Mouse (Mus musculus): ENCODE data around the gene Dgkh. TPM values are rescaled to one million over a fixed set of nuclear protein-coding genes. Genes with fewer than 3 reads are reported as not detected.

The Dgkh gene
- polyA plus RNA-seq, 1 experiment = 1.2 TPM

GRCm38 (mm10) chr14:78639691-78640090 is 92.9 kb downstream of the Dgkh start:
- Histone ChIP-seq H3K4me3 (no peak overlapping the region), H3K4me2 (ENCODE audit: low read depth) (no peak overlapping the region), H3K36me3 (ENCODE audit: control insufficient read depth, insufficient read depth) (no peaks in the 10 kb centered on the region), H3K79me2 (ENCODE audit: control insufficient read depth, insufficient read depth) (no peaks in the 10 kb centered on the region), H3ac (ENCODE audit: control insufficient read depth, insufficient read length) (no peak overlapping the region), H3K27me3 (ENCODE audit: control insufficient read depth, insufficient read depth, insufficient read length) (no peaks in the 10 kb centered on the region)
- no peak for TF ChIP-seq POLR2A (IDR thresholded peaks at IDR 0.05; ENCODE audit: insufficient read length, low read depth)
- TF ChIP-seq USF1 (IDR thresholded peaks at IDR 0.05; ENCODE audit: low read depth) = no peak
- TF ChIP-seq MAX (IDR thresholded peaks at IDR 0.05; ENCODE audit: low read depth) = no peak
- no peak for TF ChIP-seq E2F4 (IDR thresholded peaks at IDR 0.05; ENCODE audit: insufficient read depth)
- no peak for TF ChIP-seq POLR2AphosphoS2 (IDR thresholded peaks at IDR 0.05; ENCODE audit: insufficient read length, low read depth)
- no peak for TF ChIP-seq TCF12 (IDR thresholded peaks at IDR 0.05; ENCODE audit: insufficient read depth, poor library complexity, severe bottlenecking)
- no peak for TF ChIP-seq MYOD1 (IDR thresholded peaks at IDR 0.05; ENCODE audit: control insufficient read depth in 1 of 3, insufficient read length in 2 of 3, low read depth in 2 of 3)
- TF ChIP-seq MYOG (IDR thresholded peaks at IDR 0.05; ENCODE audit: control insufficient read depth in 1 of 3, insufficient read depth in 1 of 3, insufficient read length in 2 of 3, low read depth in 2 of 3) = no peak
- TF ChIP-seq SRF (IDR thresholded peaks at IDR 0.05; ENCODE audit: control insufficient read depth, insufficient read length, low read depth) = no peak

- H3K79me2 ChIP-seq (ENCODE audit: control insufficient read depth, insufficient read depth) = no peaks in the 10 kb centered on the region
- no peak overlapping the region for H3K4me3 ChIP-seq
- no peaks in the 10 kb centered on the region for H3K36me3 ChIP-seq (ENCODE audit: control insufficient read depth, insufficient read depth)
- TF ChIP-seq MYOG (IDR thresholded peaks at IDR 0.05; ENCODE audit: control insufficient read depth in 1 of 3, insufficient read depth in 1 of 3, insufficient read length in 2 of 3, low read depth in 2 of 3) (no peak), TCF3 (IDR thresholded peaks at IDR 0.05; ENCODE audit: insufficient read length, low read depth) (no peak), POLR2AphosphoS2 (IDR thresholded peaks at IDR 0.05; ENCODE audit: insufficient read length, low read depth) (no peak), REST (IDR thresholded peaks at IDR 0.05; ENCODE audit: insufficient read depth, insufficient read length) (no peak), POLR2A (IDR thresholded peaks at IDR 0.05; ENCODE audit: insufficient read length, low read depth) (no peak), E2F4 (IDR thresholded peaks at IDR 0.05; ENCODE audit: insufficient read depth) (no peak), MYOD1 (IDR thresholded peaks at IDR 0.05; ENCODE audit: control insufficient read depth in 1 of 3, insufficient read length in 2 of 3, low read depth in 2 of 3) (no peak), USF1 (IDR thresholded peaks at IDR 0.05; ENCODE audit: low read depth) (no peak), SRF (IDR thresholded peaks at IDR 0.05; ENCODE audit: control insufficient read depth, insufficient read length, low read depth) (no peak), TCF12 (IDR thresholded peaks at IDR 0.05; ENCODE audit: insufficient read depth, poor library complexity, severe bottlenecking) (no peak), MAX (IDR thresholded peaks at IDR 0.05; ENCODE audit: low read depth) (no peak), CEBPB (IDR thresholded peaks at IDR 0.05; ENCODE audit: insufficient read depth, poor library complexity, severe bottlenecking) (no peak)
- no peak overlapping the region for H3ac ChIP-seq (ENCODE audit: control insufficient read depth, insufficient read length)
- H3K27me3 ChIP-seq (ENCODE audit: control insufficient read depth, insufficient read depth, insufficient read length) = no peaks in the 10 kb centered on the region
- H3K4me2 ChIP-seq (ENCODE audit: low read depth) = no peak overlapping the region
Measured at GRCm38 (mm10) chr14:78635612-78636400, 96.8 kb downstream of the Dgkh start.

GRCm38 (mm10) chr14:78632747-78633146 is 99.8 kb downstream of the Dgkh start:
- no peaks in the 10 kb centered on the region for H3K27me3 ChIP-seq (ENCODE audit: control insufficient read depth, insufficient read depth, insufficient read length)
- H3K36me3 ChIP-seq (ENCODE audit: control insufficient read depth, insufficient read depth) = no peaks in the 10 kb centered on the region
- no peaks in the 10 kb centered on the region for H3K79me2 ChIP-seq (ENCODE audit: control insufficient read depth, insufficient read depth)
- no peak overlapping the region for H3ac ChIP-seq (ENCODE audit: control insufficient read depth, insufficient read length)
- H3K4me3 ChIP-seq = no peak overlapping the region
- no peak for TF ChIP-seq SRF (IDR thresholded peaks at IDR 0.05; ENCODE audit: control insufficient read depth, insufficient read length, low read depth)
- TF ChIP-seq POLR2AphosphoS2 (IDR thresholded peaks at IDR 0.05; ENCODE audit: insufficient read length, low read depth) = no peak
- no peak for TF ChIP-seq USF1 (IDR thresholded peaks at IDR 0.05; ENCODE audit: low read depth)
- TF ChIP-seq TCF3 (IDR thresholded peaks at IDR 0.05; ENCODE audit: insufficient read length, low read depth) = no peak
- no peak for TF ChIP-seq MAX (IDR thresholded peaks at IDR 0.05; ENCODE audit: low read depth)
- TF ChIP-seq REST (IDR thresholded peaks at IDR 0.05; ENCODE audit: insufficient read depth, insufficient read length) = no peak
- TF ChIP-seq TCF12 (IDR thresholded peaks at IDR 0.05; ENCODE audit: insufficient read depth, poor library complexity, severe bottlenecking) = no peak
- no peak for TF ChIP-seq E2F4 (IDR thresholded peaks at IDR 0.05; ENCODE audit: insufficient read depth)
- TF ChIP-seq POLR2A (IDR thresholded peaks at IDR 0.05; ENCODE audit: insufficient read length, low read depth) = no peak
- no peak for TF ChIP-seq CEBPB (IDR thresholded peaks at IDR 0.05; ENCODE audit: insufficient read depth, poor library complexity, severe bottlenecking)
- no peak for TF ChIP-seq MYOG (IDR thresholded peaks at IDR 0.05; ENCODE audit: control insufficient read depth in 1 of 3, insufficient read depth in 1 of 3, insufficient read length in 2 of 3, low read depth in 2 of 3)
- TF ChIP-seq MYOD1 (IDR thresholded peaks at IDR 0.05; ENCODE audit: control insufficient read depth in 1 of 3, insufficient read length in 2 of 3, low read depth in 2 of 3) = no peak
- H3K4me2 ChIP-seq (ENCODE audit: low read depth) = no peak overlapping the region

- no peak overlapping the region for H3ac ChIP-seq (ENCODE audit: control insufficient read depth, insufficient read length)
- no peak for TF ChIP-seq TCF12 (IDR thresholded peaks at IDR 0.05; ENCODE audit: insufficient read depth, poor library complexity, severe bottlenecking)
- no peak for TF ChIP-seq POLR2AphosphoS2 (IDR thresholded peaks at IDR 0.05; ENCODE audit: insufficient read length, low read depth)
- no peak for TF ChIP-seq MYOG (IDR thresholded peaks at IDR 0.05; ENCODE audit: control insufficient read depth in 1 of 3, insufficient read depth in 1 of 3, insufficient read length in 2 of 3, low read depth in 2 of 3)
- TF ChIP-seq MYOD1 (IDR thresholded peaks at IDR 0.05; ENCODE audit: control insufficient read depth in 1 of 3, insufficient read length in 2 of 3, low read depth in 2 of 3) = no peak
- no peak for TF ChIP-seq POLR2A (IDR thresholded peaks at IDR 0.05; ENCODE audit: insufficient read length, low read depth)
- TF ChIP-seq CEBPB (IDR thresholded peaks at IDR 0.05; ENCODE audit: insufficient read depth, poor library complexity, severe bottlenecking) = no peak
- TF ChIP-seq SRF (IDR thresholded peaks at IDR 0.05; ENCODE audit: control insufficient read depth, insufficient read length, low read depth) = no peak
- TF ChIP-seq MAX (IDR thresholded peaks at IDR 0.05; ENCODE audit: low read depth) = no peak
- no peak for TF ChIP-seq TCF3 (IDR thresholded peaks at IDR 0.05; ENCODE audit: insufficient read length, low read depth)
- TF ChIP-seq REST (IDR thresholded peaks at IDR 0.05; ENCODE audit: insufficient read depth, insufficient read length) = no peak
- no peak for TF ChIP-seq E2F4 (IDR thresholded peaks at IDR 0.05; ENCODE audit: insufficient read depth)
- no peak for TF ChIP-seq USF1 (IDR thresholded peaks at IDR 0.05; ENCODE audit: low read depth)
- H3K4me2 ChIP-seq (ENCODE audit: low read depth) = no peak overlapping the region
- H3K4me3 ChIP-seq = no peak overlapping the region
- H3K36me3 ChIP-seq (ENCODE audit: control insufficient read depth, insufficient read depth) = no peaks in the 10 kb centered on the region
- no peaks in the 10 kb centered on the region for H3K27me3 ChIP-seq (ENCODE audit: control insufficient read depth, insufficient read depth, insufficient read length)
- no peaks in the 10 kb centered on the region for H3K79me2 ChIP-seq (ENCODE audit: control insufficient read depth, insufficient read depth)
Measured at GRCm38 (mm10) chr14:78630923-78631875, 101.4 kb downstream of the Dgkh start.

Data from myocyte (in vitro differentiated cells).